Mouse (Mus musculus) cerebellum, adult (tissue): Measurements from ENCODE around the gene Meiob.
A peak's percentile ranks its signal among the peaks of the same experiment; 100 is the strongest.

Source experiments
- ATAC-seq: cut with Nextera tagmentation; 2 replicates; pipeline ENCODE4 v1.9.2; 2017; ENCODE audit warnings: mild to moderate bottlenecking, moderate library complexity, mixed read lengths; ENCODE audit not compliant: insufficient number of reproducible peaks, low FRiP score, low TSS enrichment

The Meiob gene

GRCm38 (mm10) chr17:24819469-24819868 is 15.4 kb downstream of the Meiob start:
- no peak for ATAC-seq

- ATAC-seq = no peak
Measured at GRCm38 (mm10) chr17:24821351-24822280, 17.5 kb downstream of the Meiob start.

GRCm38 (mm10) chr17:24839842-24840241 is 35.8 kb downstream of the Meiob start, which contains the start of gene Hagh:
TSS of gene Hagh (plus strand) at chr17:24840143.
- no peak for ATAC-seq

GRCm38 (mm10) chr17:24840341-24840740 is 36.3 kb downstream of the Meiob start:
- ATAC-seq = no peak

GRCm38 (mm10) chr17:24841133-24841532 is 37.0 kb downstream of the Meiob start:
- no peak for ATAC-seq

- no peak for ATAC-seq
Measured at GRCm38 (mm10) chr17:24842631-24843030, 38.5 kb downstream of the Meiob start.

- no peak for ATAC-seq
Measured at GRCm38 (mm10) chr17:24844525-24844924, 40.4 kb downstream of the Meiob start.

- no peak for ATAC-seq
Measured at GRCm38 (mm10) chr17:24847386-24847785, 43.3 kb downstream of the Meiob start.

GRCm38 (mm10) chr17:24848600-24849031 is 44.5 kb downstream of the Meiob start:
- ATAC-seq = no peak

GRCm38 (mm10) chr17:24849733-24850064 is 45.6 kb downstream of the Meiob start:
- ATAC-seq = peak; percentile 71

- ATAC-seq = peak; percentile 96
Measured at GRCm38 (mm10) chr17:24850065-24850772, 46.1 kb downstream of the Meiob start, which contains the start of gene Fahd1. TSS of gene Fahd1 (minus strand) at chr17:24850364.

- ATAC-seq = no peak
Measured at GRCm38 (mm10) chr17:24850773-24851127, 46.7 kb downstream of the Meiob start.

GRCm38 (mm10) chr17:24851381-24852125 is 47.5 kb downstream of the Meiob start:
- ATAC-seq = no peak

GRCm38 (mm10) chr17:24855838-24856464 is 51.9 kb downstream of the Meiob start:
- no peak for ATAC-seq

- ATAC-seq = no peak
Measured at GRCm38 (mm10) chr17:24856589-24856988, 52.5 kb downstream of the Meiob start.

- no peak for ATAC-seq
Measured at GRCm38 (mm10) chr17:24857831-24858470, 53.9 kb downstream of the Meiob start.

- no peak for ATAC-seq
Measured at GRCm38 (mm10) chr17:24858967-24859366, 54.9 kb downstream of the Meiob start.

- ATAC-seq = no peak
Measured at GRCm38 (mm10) chr17:24860076-24860475, 56.0 kb downstream of the Meiob start.

GRCm38 (mm10) chr17:24861785-24862184 is 57.7 kb downstream of the Meiob start:
- ATAC-seq = no peak

GRCm38 (mm10) chr17:24865776-24866175 is 61.7 kb downstream of the Meiob start, which contains the start of gene Igfals:
TSS of gene Igfals (plus strand) at chr17:24865997.
- peak; percentile 66; the same call in 1 of the 2 replicates for ATAC-seq
